Mouse (Mus musculus) C2C12 (cell line): ENCODE results near the gene Sos2. TPM values are rescaled to one million over a fixed set of nuclear protein-coding genes. Genes with fewer than 3 reads are reported as not detected.

Source experiments
- H3K27me3 ChIP-seq: one replicate; pipeline ENCODE4 v1.6.1; 2011; ENCODE audit not compliant: control insufficient read depth, insufficient read depth, insufficient read length
- H3K36me3 ChIP-seq: one replicate; pipeline ENCODE4 v1.6.1; 2011; ENCODE audit not compliant: control insufficient read depth, insufficient read depth
- H3K4me3 ChIP-seq: one replicate; pipeline ENCODE4 v1.5.1; 2011; ENCODE audit warnings: mild to moderate bottlenecking, control low read depth; ENCODE audit not compliant: poor library complexity, insufficient read depth, severe bottlenecking
- H3K79me2 ChIP-seq: one replicate; pipeline ENCODE4 v1.6.1; 2011; ENCODE audit not compliant: control insufficient read depth, insufficient read depth
- H3K79me3 ChIP-seq: one replicate; pipeline ENCODE4 v1.6.1; 2011; ENCODE audit warnings: low read depth, control low read depth
- H3ac ChIP-seq: one replicate; pipeline ENCODE3; 2011; ENCODE audit warnings: low read depth; ENCODE audit not compliant: control insufficient read depth, insufficient read length
- CEBPB ChIP-seq: IDR thresholded peaks from one replicate; pipeline ENCODE4 v1.6.1; 2011; ENCODE audit warnings: low read depth, mild to moderate bottlenecking, control low read depth, moderate library complexity
- CTCF ChIP-seq: IDR thresholded peaks from one replicate; pipeline ENCODE4 v1.5.1; 2011; ENCODE audit not compliant: control insufficient read depth, insufficient read depth, insufficient read length
- FOSL1 ChIP-seq: IDR thresholded peaks from one replicate; pipeline ENCODE4 v1.8.0; 2011; ENCODE audit warnings: mild to moderate bottlenecking, low read length; ENCODE audit not compliant: poor library complexity, insufficient read depth, severe bottlenecking
- MAX ChIP-seq: IDR thresholded peaks from one replicate; pipeline ENCODE4 v1.6.1; 2011; ENCODE audit warnings: mild to moderate bottlenecking, control low read depth
- MYOD1 ChIP-seq: IDR thresholded peaks from one replicate; pipeline ENCODE4 v1.6.1; 2011; ENCODE audit warnings: low read depth; ENCODE audit not compliant: control insufficient read depth, insufficient read length
- MYOG ChIP-seq: IDR thresholded peaks from one replicate; pipeline ENCODE4 v1.6.1; 2011; ENCODE audit not compliant: control insufficient read depth, insufficient read length; ENCODE audit errors: extremely low read depth
- USF1 ChIP-seq: IDR thresholded peaks from one replicate; pipeline ENCODE4 v1.6.1; 2011; ENCODE audit warnings: low read depth, mild to moderate bottlenecking, control low read depth, moderate library complexity
- polyA plus RNA-seq: library from polyadenylated mRNA; unstranded; fragments of >200 nt; fragmentation: generic; extraction: Trizol; gene quantifications from one replicate; pipeline ENCODE4 v1.2.1, GENCODE M21; 2012; ENCODE audit warnings: missing spikeins

The Sos2 gene
- polyA plus RNA-seq, 1 experiment: 3.0 TPM

GRCm38 (mm10) chr12:69544994-69545393 is 136.7 kb downstream of the Sos2 start:
- Histone ChIP-seq H3K27me3 (no peaks in the 10 kb centered on the region), H3K79me3 (no peaks in the 10 kb centered on the region), H3ac (no peak overlapping the region), H3K79me2 (no peaks in the 10 kb centered on the region), H3K36me3 (no peaks in the 10 kb centered on the region), H3K4me3 (no peak overlapping the region)
- TF ChIP-seq MAX (no peak), CEBPB (no peak), USF1 (no peak), FOSL1 (no peak), CTCF (no peak), MYOD1 (no peak), MYOG (no peak)

GRCm38 (mm10) chr12:69544562-69544961 is 137.1 kb downstream of the Sos2 start:
- Histone ChIP-seq H3K79me2 (no peaks in the 10 kb centered on the region), H3K27me3 (no peaks in the 10 kb centered on the region), H3K79me3 (no peaks in the 10 kb centered on the region), H3K36me3 (no peaks in the 10 kb centered on the region), H3K4me3 (no peak overlapping the region), H3ac (no peak overlapping the region)
- TF ChIP-seq MYOG (no peak), USF1 (no peak), FOSL1 (no peak), CTCF (no peak), MAX (no peak), MYOD1 (no peak), CEBPB (no peak)

- H3K79me3 ChIP-seq: no peaks in the 10 kb centered on the region
- H3ac ChIP-seq: no peak overlapping the region
- no peaks in the 10 kb centered on the region for H3K79me2 ChIP-seq
- no peaks in the 10 kb centered on the region for H3K27me3 ChIP-seq
- no peaks in the 10 kb centered on the region for H3K36me3 ChIP-seq
- TF ChIP-seq CTCF (no peak), CEBPB (no peak), USF1 (no peak), FOSL1 (no peak), MYOG (no peak), MYOD1 (no peak), MAX (no peak)
- no peak overlapping the region for H3K4me3 ChIP-seq
Observed at GRCm38 (mm10) chr12:69542376-69542775, 139.3 kb downstream of the Sos2 start.

- no peaks in the 10 kb centered on the region for H3K79me3 ChIP-seq
- H3ac ChIP-seq: no peak overlapping the region
- H3K4me3 ChIP-seq: no peak overlapping the region
- H3K36me3 ChIP-seq: no peaks in the 10 kb centered on the region
- H3K27me3 ChIP-seq: no peaks in the 10 kb centered on the region
- TF ChIP-seq MAX: no peak
- no peak for TF ChIP-seq MYOG
- TF ChIP-seq FOSL1: no peak
- no peak for TF ChIP-seq CEBPB
- TF ChIP-seq MYOD1: no peak
- TF ChIP-seq CTCF: no peak
- TF ChIP-seq USF1: no peak
- H3K79me2 ChIP-seq: no peaks in the 10 kb centered on the region
Observed at GRCm38 (mm10) chr12:69541663-69542062, 140.0 kb downstream of the Sos2 start.

- Histone ChIP-seq H3K36me3 (no peaks in the 10 kb centered on the region), H3K79me2 (no peaks in the 10 kb centered on the region), H3K27me3 (no peaks in the 10 kb centered on the region), H3ac (no peak overlapping the region), H3K79me3 (no peaks in the 10 kb centered on the region), H3K4me3 (no peak overlapping the region)
- TF ChIP-seq CTCF: no peak
- no peak for TF ChIP-seq USF1
- TF ChIP-seq FOSL1: peak; percentile 67
- TF ChIP-seq MAX: peak; percentile 92
- TF ChIP-seq CEBPB: no peak
- TF ChIP-seq MYOG: no peak
- peak; percentile 77 for TF ChIP-seq MYOD1
Observed at GRCm38 (mm10) chr12:69539353-69539752, 142.3 kb downstream of the Sos2 start.

GRCm38 (mm10) chr12:69538362-69538950 is 143.2 kb downstream of the Sos2 start:
- H3K79me3 ChIP-seq: no peaks in the 10 kb centered on the region
- H3K4me3 ChIP-seq: peak overlapping the region; percentile 16
- H3K27me3 ChIP-seq: no peaks in the 10 kb centered on the region
- no peaks in the 10 kb centered on the region for H3K79me2 ChIP-seq
- TF ChIP-seq MYOD1 (no peak), MYOG (no peak), FOSL1 (no peak), CTCF (no peak), USF1 (no peak), MAX (no peak), CEBPB (no peak)
- peak overlapping the region; percentile 44 for H3ac ChIP-seq
- no peaks in the 10 kb centered on the region for H3K36me3 ChIP-seq
